Mouse (Mus musculus) embryonic fibroblast, embryonic 13.5 days (primary cell): Measurements from ENCODE around the gene Map2k3.

ENCODE experiments used
- CTCF ChIP-seq: IDR thresholded peaks from 2 replicates; pipeline ENCODE4 v1.5.1; 2011; ENCODE audit warnings: mild to moderate bottlenecking, control low read depth, low read length, moderate library complexity, borderline replicate concordance; ENCODE audit not compliant: insufficient read depth
- POLR2A ChIP-seq: IDR thresholded peaks from 2 replicates; pipeline ENCODE4 v1.6.1; 2011; ENCODE audit warnings: low read depth, mild to moderate bottlenecking, control low read depth, low read length, moderate library complexity

DNA sequence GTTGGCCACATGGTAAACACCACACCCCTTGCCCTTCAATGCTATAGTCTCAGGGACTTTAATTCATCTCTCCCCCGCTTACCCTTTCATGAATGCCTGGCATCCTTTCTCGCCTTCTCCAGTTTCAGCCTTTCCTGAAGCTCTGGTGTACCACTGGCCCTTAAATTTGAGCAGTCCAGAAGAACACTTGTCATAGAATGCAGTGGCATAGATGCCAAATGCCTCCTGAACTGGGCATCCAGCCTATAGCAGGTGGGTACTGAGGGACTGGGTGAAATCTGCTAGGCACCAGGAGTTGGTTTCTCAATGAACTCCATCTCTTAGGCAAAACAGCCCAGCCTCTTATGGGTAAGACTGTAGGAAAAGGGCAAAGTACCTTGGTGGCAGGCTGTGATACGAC is 58.6 kb downstream of the Map2k3 start:
- TF ChIP-seq CTCF (no peak), POLR2A (no peak)
